Mouse (Mus musculus): ENCODE data around the gene Garnl3.

DNA sequence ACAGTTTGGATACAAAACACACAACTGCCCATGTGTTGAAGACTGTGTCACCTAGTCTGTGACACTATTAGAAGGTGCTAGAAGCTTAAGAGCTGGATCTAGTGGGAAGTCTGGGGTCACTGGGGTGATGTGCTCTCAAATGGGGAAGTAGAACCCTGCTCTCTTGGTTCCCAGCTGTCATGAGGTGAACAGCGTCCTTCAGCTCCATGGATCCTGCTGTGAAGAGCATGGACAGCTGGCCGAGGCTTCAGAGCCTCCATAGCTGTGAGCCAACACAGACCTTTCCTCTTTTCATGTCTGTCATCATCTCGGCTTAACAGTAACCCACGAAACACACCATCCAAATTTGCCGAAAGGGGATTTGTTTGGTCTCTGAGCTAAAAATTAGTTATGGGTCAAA, 84.5 kb downstream of the Garnl3 start:
- TF ChIP-seq CTCF (IDR thresholded peaks at IDR 0.05; ENCODE audit: low read depth) (no peak), EP300 (IDR thresholded peaks at IDR 0.05; ENCODE audit: low read depth) (no peak)

Data from liver, postnatal 0 days (tissue).